Mouse (Mus musculus): ENCODE measurements at regions not wholly inside any gene's neighbourhood (a gene's known extent, or its start where the extent isn't known, plus 50 kb on each side); places are given as distances from the start of the nearest gene placed in this dataset.

GRCm38 (mm10) chr16:49521685-49522084 lies 177.3 kb upstream of the Ift57 start:
- no peak for TF ChIP-seq CTCF (IDR thresholded peaks at IDR 0.05; ENCODE audit: extremely low read depth, insufficient read depth, insufficient read length, insufficient replicate concordance)
- no peak for TF ChIP-seq POLR2A (IDR thresholded peaks at IDR 0.05; ENCODE audit: low read depth, low read length)

Data from spleen, adult 2 months (tissue).